ENCODE assay signal across 27 mouse cellular contexts in genomic region chr13:101852960-101853359, GRCm38 (mm10).
A peak's percentile ranks its signal among the peaks of the same experiment; 100 is the strongest.
DNase-seq lines count a peak whose midpoint lies in the region; ATAC-seq lines count a peak whose summit lies in the region.
"Had no signal": no experiment of that assay in that cellular context is flagged by ENCODE, and none has a peak within 500 bp of the region (broad histone marks: within the 10 kb centered on the region; RNA-seq: fewer than 3 reads in every experiment).

No protein-coding gene starts in this region.

- ATAC-seq in granulocyte monocyte progenitor cell, adult 5-6 weeks (replicated peaks; ENCODE audit: poor library complexity, severe bottlenecking): peak; percentile 65
- ATAC-seq: activated CD4-positive, CD25-positive, alpha-beta regulatory T cell, adult 4 months; CD4-positive, CD25-positive, alpha-beta regulatory T cell, adult 4 months; forebrain, embryonic 14.5 days; forebrain, embryonic 16.5 days; Patski had no signal

- H3K4me3 ChIP-seq in megakaryocyte, embryonic 14.5 days (replicated peaks): peak overlapping the region; percentile 72
- H3K4me3 ChIP-seq: embryonic facial prominence, embryonic 13.5 days; embryonic facial prominence, embryonic 15.5 days; erythroblast, embryonic 14.5 days; forebrain, embryonic 10.5 days; forebrain, embryonic 12.5 days had no signal

- peak; percentile 18 for DNase-seq in 416B (ENCODE audit: low read depth)
- DNase-seq in spleen, postnatal 4 days (ENCODE audit: low spot score in 2 of 2): no peak
- DNase-seq in thymus, adult 18-20 months: no peak
- DNase-seq in embryo, embryonic 9.5 days (ENCODE audit: extremely low spot score): no peak
- DNase-seq: adrenal gland, adult 8-10 months; adrenal gland, postnatal 14 days; adrenal gland, postnatal 36 days; B cell, adult 2 months; cerebellum, adult 11-12 months; cerebellum, adult 2 months; cerebellum, adult 9-10 months; cerebellum, postnatal 10 days; cerebellum, postnatal 25 days had no signal

- H3K9me3 ChIP-seq in megakaryocyte, embryonic 14.5 days: no peaks in the 10 kb centered on the region
- H3K9me3 ChIP-seq: embryonic facial prominence, embryonic 13.5 days; embryonic facial prominence, embryonic 15.5 days; forebrain, embryonic 10.5 days; forebrain, embryonic 12.5 days; G1E had no signal

- H3K36me3 ChIP-seq in megakaryocyte, embryonic 14.5 days (replicated peaks; ENCODE audit: low read length): no peaks in the 10 kb centered on the region
- H3K36me3 ChIP-seq: embryonic facial prominence, embryonic 13.5 days; embryonic facial prominence, embryonic 15.5 days; forebrain, embryonic 10.5 days; forebrain, embryonic 12.5 days; G1E had no signal

- peaks cover 3% of the 10 kb centered on the region for H3K27me3 ChIP-seq in megakaryocyte, embryonic 14.5 days (replicated peaks)
- H3K27me3 ChIP-seq: CH12.LX; embryonic facial prominence, embryonic 13.5 days; embryonic facial prominence, embryonic 15.5 days; forebrain, embryonic 12.5 days; Patski had no signal

- H3K4me1 ChIP-seq in megakaryocyte, embryonic 14.5 days: no peaks in the 10 kb centered on the region
- H3K4me1 ChIP-seq: embryonic facial prominence, embryonic 13.5 days; forebrain, embryonic 10.5 days; forebrain, embryonic 12.5 days had no signal
